Mouse (Mus musculus) skeletal muscle tissue, adult 2 months (tissue): ENCODE data around the gene Cltb.
A peak's percentile ranks its signal among the peaks of the same experiment; 100 is the strongest.

Experiments
- DNase-seq: peaks from one replicate; pipeline ENCODE4 v3.0.0-alpha.2; 2012; ENCODE audit warnings: low read depth, low spot score

The Cltb gene

GRCm38 (mm10) chr13:54564232-54565200 is 46.6 kb downstream of the Cltb start:
- DNase-seq = no peak

DNA sequence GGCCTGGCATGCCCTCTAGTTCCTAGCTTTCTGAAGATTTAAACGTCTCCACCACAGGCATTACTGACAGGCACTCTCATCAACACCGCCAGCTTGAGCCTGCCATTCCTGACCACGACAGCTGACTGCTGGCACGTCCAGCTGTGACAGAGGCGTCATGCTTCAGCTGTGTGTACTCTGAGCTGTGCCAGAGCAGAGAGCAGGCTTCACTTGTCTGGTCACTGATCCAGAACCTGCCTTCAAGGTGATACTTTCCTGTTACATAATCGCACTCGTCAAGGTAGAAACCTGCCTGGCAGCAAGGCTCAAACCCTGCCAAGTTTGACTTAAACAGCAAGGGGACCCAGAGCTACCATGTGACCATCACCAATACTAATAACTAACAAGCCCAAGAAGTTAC is 48.6 kb downstream of the Cltb start:
- DNase-seq = peak; percentile 81

DNA sequence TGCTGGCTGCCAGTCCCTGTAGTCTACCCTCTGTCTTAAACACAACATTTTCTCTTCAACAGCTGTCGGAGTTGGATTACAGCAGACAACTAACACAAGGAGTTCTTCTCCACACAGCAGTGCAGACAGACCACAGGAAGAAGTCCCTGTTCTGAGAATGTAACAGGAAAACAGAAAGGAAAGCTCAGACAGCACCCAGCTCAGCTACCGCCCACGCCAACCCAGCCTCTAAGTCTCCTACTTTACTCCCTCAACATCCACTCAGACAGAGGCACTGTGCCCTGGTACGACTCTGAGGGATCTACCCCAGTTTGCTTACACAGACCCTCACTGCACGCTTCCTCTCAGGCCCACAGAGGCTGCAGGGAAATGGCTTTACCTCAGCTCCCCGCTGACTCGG is 50.5 kb downstream of the Cltb start:
- DNase-seq = no peak

DNA sequence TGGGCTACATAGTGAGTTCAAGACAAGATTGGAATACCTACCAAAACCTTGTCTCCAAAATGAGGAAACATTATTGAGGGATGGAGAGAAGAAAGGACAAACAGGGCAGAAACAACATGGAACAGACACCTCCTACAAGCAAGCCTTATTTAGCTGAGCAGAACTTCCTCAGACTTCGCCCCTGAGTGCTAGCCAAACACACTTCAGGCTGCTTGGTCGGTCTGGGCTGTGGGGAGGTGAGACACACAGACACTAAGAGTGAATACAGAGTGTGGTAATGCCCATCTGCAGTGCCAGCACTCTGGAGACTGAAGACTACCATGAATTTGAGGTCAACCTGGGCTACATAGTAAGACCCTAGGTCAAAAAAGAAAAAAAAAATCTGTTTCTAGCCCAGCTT is 51.5 kb downstream of the Cltb start:
- DNase-seq = no peak

GRCm38 (mm10) chr13:54557652-54558051 is 53.5 kb downstream of the Cltb start:
- no peak for DNase-seq

GRCm38 (mm10) chr13:54556796-54557195 is 54.3 kb downstream of the Cltb start:
- peak; percentile 89 for DNase-seq

DNA sequence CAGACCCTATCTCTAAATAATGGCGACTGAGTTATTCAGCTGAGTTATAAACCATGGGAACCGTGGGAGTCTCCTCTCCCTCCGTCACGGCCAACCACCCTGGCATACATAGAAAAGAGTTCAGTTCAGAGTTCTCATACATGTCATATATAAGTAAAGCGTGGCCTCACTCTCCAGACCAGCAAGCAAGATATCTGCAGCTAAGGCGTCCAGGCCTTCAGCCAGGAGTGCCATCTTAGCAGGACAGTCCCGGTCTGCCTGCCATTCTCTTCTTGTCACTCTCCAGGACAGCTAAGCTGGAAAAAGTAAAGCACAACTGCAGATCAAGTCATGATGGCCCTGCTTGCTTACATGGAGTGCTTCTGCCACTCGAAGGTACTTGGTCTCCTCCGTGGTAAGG is 55.0 kb downstream of the Cltb start:
- no peak for DNase-seq

GRCm38 (mm10) chr13:54548036-54548435 is 63.1 kb downstream of the Cltb start:
- no peak for DNase-seq
